Mouse (Mus musculus) gastrocnemius, postnatal 36 days (tissue): Measurements from ENCODE around the gene Slc25a43. TPM values are rescaled to one million over a fixed set of nuclear protein-coding genes. Genes with fewer than 3 reads are reported as not detected.
"Not testable (repeated sequence)": the region's sequence is repeated elsewhere in the genome, so short reads cannot be mapped to it uniquely, and the experiment has no call there.

Experiments used
- DNase-seq, 2 experiments: peaks; one replicate each; pipeline ENCODE4 v3.0.0; 2022
- intact Hi-C: fragments of 180-260 bp; cut with DNase I; formaldehyde crosslinking; loops from one replicate; pipeline ENCODE4 v1.15.1; 2025
- total RNA-seq, 2 experiments: library from RNA; stranded (reverse); gene quantifications; 2 replicates each; pipeline ENCODE4 v1.2.3; 2021

The Slc25a43 gene
- total RNA-seq, 2 experiments from 2014 or later, result 0.22 TPM; not detected in 1

- no peak for DNase-seq
- intact Hi-C loops, result no loop called here
Measured at GRCm38 (mm10) chrX:36772591-36772990, 29.1 kb downstream of the Slc25a43 start.

- intact Hi-C loops, result no loop called here
- no peak for DNase-seq
Measured at GRCm38 (mm10) chrX:36775520-36775919, 32.1 kb downstream of the Slc25a43 start.

- no peak for DNase-seq
- intact Hi-C loops, result no loop called here
Measured at GRCm38 (mm10) chrX:36777694-36778093, 34.2 kb downstream of the Slc25a43 start.

- DNase-seq, result no peak
Measured at GRCm38 (mm10) chrX:36789360-36789759, 45.9 kb downstream of the Slc25a43 start.

GRCm38 (mm10) chrX:36794571-36794970 is 51.1 kb downstream of the Slc25a43 start:
- DNase-seq, result no peak
- intact Hi-C loops, result no loop called here

More at GRCm38 (mm10) chrX:36789360-36789759, 45.9 kb downstream of the Slc25a43 start:
- intact Hi-C loops, result no loop called here

- intact Hi-C loops, result no loop called here
- DNase-seq, result peak; percentile 70 to 78
Measured at GRCm38 (mm10) chrX:36795424-36796162, 52.1 kb downstream of the Slc25a43 start, which contains the start of gene Slc25a5. TSS of gene Slc25a5 (plus strand) at chrX:36795651.

GRCm38 (mm10) chrX:36796163-36796581 is 52.7 kb downstream of the Slc25a43 start:
- peak; percentile 71 to 78 for DNase-seq
- intact Hi-C loops, result no loop called here

GRCm38 (mm10) chrX:36796734-36797133 is 53.3 kb downstream of the Slc25a43 start:
- intact Hi-C loops, DNase-seq: not testable (repeated sequence)

- intact Hi-C loops, result no loop called here
- no peak for DNase-seq
Measured at GRCm38 (mm10) chrX:36799131-36799879, 55.8 kb downstream of the Slc25a43 start.

- intact Hi-C loops, result no loop called here
- DNase-seq, result no peak
Measured at GRCm38 (mm10) chrX:36803189-36803588, 59.7 kb downstream of the Slc25a43 start.

- intact Hi-C loops, result no loop called here
- peak in 1 of 2 experiments; percentile 42 for DNase-seq
Measured at GRCm38 (mm10) chrX:36804196-36804595, 60.7 kb downstream of the Slc25a43 start.

- intact Hi-C loops, result no loop called here
- DNase-seq, result no peak
Measured at GRCm38 (mm10) chrX:36805466-36806235, 62.2 kb downstream of the Slc25a43 start.

GRCm38 (mm10) chrX:36807360-36808317 is 64.2 kb downstream of the Slc25a43 start:
- DNase-seq, result peak; percentile 78
- intact Hi-C loops, result no loop called here

- DNase-seq, result no peak
- intact Hi-C loops, result no loop called here
Measured at GRCm38 (mm10) chrX:36808318-36808683, 64.8 kb downstream of the Slc25a43 start.

GRCm38 (mm10) chrX:36811377-36811776 is 67.9 kb downstream of the Slc25a43 start:
- intact Hi-C loops, result no loop called here
- DNase-seq, result no peak

- no peak for DNase-seq
- intact Hi-C loops, result no loop called here
Measured at GRCm38 (mm10) chrX:36814161-36814836, 70.8 kb downstream of the Slc25a43 start.

- DNase-seq, result no peak
- intact Hi-C loops, result no loop called here
Measured at GRCm38 (mm10) chrX:36815022-36815421, 71.6 kb downstream of the Slc25a43 start.

- intact Hi-C loops, result no loop called here
- DNase-seq, result no peak
Measured at GRCm38 (mm10) chrX:36815439-36815838, 72.0 kb downstream of the Slc25a43 start.

GRCm38 (mm10) chrX:36816368-36816899 is 73.0 kb downstream of the Slc25a43 start:
- DNase-seq, result no peak
- intact Hi-C loops, result loop anchor here (2.0 kb wide), 1 partner anchor 56 kb away; no protein-coding TSS in a partner anchor
